Mouse (Mus musculus) gastrocnemius, postnatal 10 days (tissue): Measurements from ENCODE around the gene Gm5678. TPM values are rescaled to one million over a fixed set of nuclear protein-coding genes. Genes with fewer than 3 reads are reported as not detected.
"Not testable (repeated sequence)": the region's sequence is repeated elsewhere in the genome, so short reads cannot be mapped to it uniquely, and the experiment has no call there.

Experiments used
- DNase-seq: peaks from one replicate; pipeline ENCODE4 v3.0.0; 2021; ENCODE audit warnings: mixed read lengths
- total RNA-seq, 2 experiments: library from RNA; stranded (reverse); gene quantifications; 2 replicates each; pipeline ENCODE4 v1.2.3; 2021

The Gm5678 gene
- total RNA-seq, 2 experiments from 2014 or later, result 1.3 to 1.8 TPM

GRCm38 (mm10) chr16:93607669-93608101 lies 20.2 kb upstream of the Gm5678 start:
- DNase-seq, result peak; percentile 82

- no peak for DNase-seq
Measured at GRCm38 (mm10) chr16:93608731-93609130, 19.2 kb upstream of the Gm5678 start.

- no peak for DNase-seq
Measured at GRCm38 (mm10) chr16:93609796-93610195, 18.1 kb upstream of the Gm5678 start.

- no peak for DNase-seq
Measured at GRCm38 (mm10) chr16:93610961-93611360, 16.9 kb upstream of the Gm5678 start.

GRCm38 (mm10) chr16:93615118-93615870 lies 12.6 kb upstream of the Gm5678 start:
- peak; percentile 76 for DNase-seq

- DNase-seq, result not testable (repeated sequence)
Measured at GRCm38 (mm10) chr16:93623759-93624158, 4.1 kb upstream of the Gm5678 start.

GRCm38 (mm10) chr16:93624671-93625070 lies 3.2 kb upstream of the Gm5678 start:
- no peak for DNase-seq

- peak; percentile 40 for DNase-seq
Measured at GRCm38 (mm10) chr16:93626745-93627144, 1.2 kb upstream of the Gm5678 start.

- no peak for DNase-seq
Measured at GRCm38 (mm10) chr16:93644006-93644405, 16.1 kb downstream of the Gm5678 start.

- DNase-seq, result no peak
Measured at GRCm38 (mm10) chr16:93648441-93649183, 20.7 kb downstream of the Gm5678 start.

GRCm38 (mm10) chr16:93667976-93668375 lies 40.1 kb downstream of the Gm5678 start:
- no peak for DNase-seq

- no peak for DNase-seq
Measured at GRCm38 (mm10) chr16:93669521-93669920, 41.6 kb downstream of the Gm5678 start.

- DNase-seq, result not testable (repeated sequence)
Measured at GRCm38 (mm10) chr16:93670466-93670865, 42.6 kb downstream of the Gm5678 start.

- DNase-seq, result no peak
Measured at GRCm38 (mm10) chr16:93671064-93671463, 43.2 kb downstream of the Gm5678 start.

GRCm38 (mm10) chr16:93676376-93676775 lies 48.5 kb downstream of the Gm5678 start:
- DNase-seq, result no peak

- no peak for DNase-seq
Measured at GRCm38 (mm10) chr16:93678206-93678605, 50.3 kb downstream of the Gm5678 start.

GRCm38 (mm10) chr16:93679165-93679564 lies 51.3 kb downstream of the Gm5678 start:
- DNase-seq, result no peak

Other genes with a start within 250 kb of the Gm5678 start
- gene Setd4, start 24.0 kb upstream of the Gm5678 start, total RNA-seq, result 1 to 10 TPM; 1.7 to 3.2 TPM
- 10 to 100 TPM; 20.4 to 22.7 TPM for gene Cbr1, start 22.2 kb upstream of the Gm5678 start, total RNA-seq
- gene Cbr3, start 55.1 kb downstream of the Gm5678 start, total RNA-seq, result 1 to 10 TPM; 3.5 to 6.3 TPM
- 10 to 100 TPM; 34.7 to 37.7 TPM for gene Dop1b, start 83.8 kb downstream of the Gm5678 start, total RNA-seq
- 10 to 100 TPM; 24.5 to 32.8 TPM for gene Morc3, start 204.0 kb downstream of the Gm5678 start, total RNA-seq